Mouse (Mus musculus) splenic B cell, adult 2 months (primary cell): ENCODE results near the gene Stard8.
"Not testable (repeated sequence)": the region's sequence is repeated elsewhere in the genome, so short reads cannot be mapped to it uniquely, and the experiment has no call there.

Source experiments
- DNase-seq: peaks from one replicate; pipeline ENCODE4 v3.0.0-alpha.2; 2011; ENCODE audit warnings: low read depth, low spot score
- H3K27me3 ChIP-seq: 2 replicates; pipeline ENCODE4 v1.6.1; 2012; ENCODE audit warnings: mild to moderate bottlenecking, low read length, moderate library complexity, mixed read lengths; ENCODE audit not compliant: control insufficient read depth, poor library complexity, insufficient read depth, severe bottlenecking
- H3K36me3 ChIP-seq: 2 replicates; pipeline ENCODE4 v1.6.1; 2012; ENCODE audit warnings: mild to moderate bottlenecking, low read length, moderate library complexity, mixed read lengths; ENCODE audit not compliant: control insufficient read depth, poor library complexity, insufficient read depth, severe bottlenecking

The Stard8 gene

DNA sequence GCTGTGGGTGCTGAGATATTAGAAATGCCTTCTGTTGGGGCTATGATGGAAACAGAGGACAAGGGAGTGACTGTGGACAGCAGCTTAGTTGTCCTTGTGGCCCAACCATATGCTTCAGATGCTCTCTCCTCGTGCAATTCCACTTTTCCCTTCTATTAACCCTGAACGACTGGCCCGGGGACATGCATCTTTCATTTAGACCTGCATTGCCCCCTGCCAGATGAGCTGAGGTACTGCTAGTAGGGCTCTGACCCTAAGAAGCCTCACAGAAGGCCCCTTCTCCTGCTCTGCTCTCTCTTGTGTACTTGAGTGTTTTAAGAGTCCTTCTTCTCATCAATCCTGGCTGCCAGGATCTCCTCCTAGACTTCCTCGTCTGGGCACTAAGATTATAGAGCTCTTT, 56.1 kb downstream of the Stard8 start:
- no peak for DNase-seq
- no peaks in the 10 kb centered on the region for H3K36me3 ChIP-seq
- no peaks in the 10 kb centered on the region for H3K27me3 ChIP-seq

DNA sequence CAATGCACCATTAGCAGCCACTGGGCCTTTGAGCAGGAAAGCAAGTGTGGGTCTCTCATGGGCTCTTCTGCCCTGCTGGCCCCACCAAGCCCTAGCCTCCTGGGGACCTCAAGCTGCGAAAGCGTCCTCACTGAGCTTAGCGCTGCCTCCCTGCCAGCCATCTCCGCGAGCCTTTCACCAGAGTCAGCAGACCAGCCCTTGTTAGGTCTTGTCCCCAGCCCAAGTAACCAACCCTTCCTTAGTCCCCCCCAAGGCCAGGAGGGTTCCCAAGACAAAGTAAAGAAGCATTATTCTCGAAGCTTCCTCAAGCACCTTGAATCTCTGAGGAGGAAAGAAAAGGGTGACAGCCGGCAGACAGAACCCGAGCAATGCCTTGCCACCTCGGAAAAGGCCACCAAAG, 62.5 kb downstream of the Stard8 start:
- Histone ChIP-seq H3K27me3 (no peaks in the 10 kb centered on the region), H3K36me3 (no peaks in the 10 kb centered on the region)
- DNase-seq: no peak

DNA sequence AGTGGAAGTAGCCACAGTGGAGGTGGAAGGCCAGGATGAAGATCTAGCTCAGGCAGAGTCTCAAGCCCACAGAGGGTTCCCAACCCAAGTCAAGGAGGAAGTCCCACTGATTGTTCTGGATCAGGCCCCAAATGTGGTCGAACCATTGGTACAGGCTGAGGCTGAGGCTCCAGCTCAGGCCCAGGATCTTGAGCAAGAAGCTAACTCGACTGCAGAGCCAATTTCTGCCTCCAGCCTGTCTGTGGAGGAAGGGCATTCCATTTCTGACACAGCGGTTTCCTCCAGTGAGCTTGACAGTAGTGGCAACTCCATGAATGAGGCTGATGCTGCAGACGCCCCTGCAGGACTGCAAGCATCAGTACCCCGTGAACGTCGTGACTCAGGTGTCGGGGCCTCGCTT, 63.5 kb downstream of the Stard8 start:
- Histone ChIP-seq H3K36me3 (no peaks in the 10 kb centered on the region), H3K27me3 (no peaks in the 10 kb centered on the region)
- no peak for DNase-seq

DNA sequence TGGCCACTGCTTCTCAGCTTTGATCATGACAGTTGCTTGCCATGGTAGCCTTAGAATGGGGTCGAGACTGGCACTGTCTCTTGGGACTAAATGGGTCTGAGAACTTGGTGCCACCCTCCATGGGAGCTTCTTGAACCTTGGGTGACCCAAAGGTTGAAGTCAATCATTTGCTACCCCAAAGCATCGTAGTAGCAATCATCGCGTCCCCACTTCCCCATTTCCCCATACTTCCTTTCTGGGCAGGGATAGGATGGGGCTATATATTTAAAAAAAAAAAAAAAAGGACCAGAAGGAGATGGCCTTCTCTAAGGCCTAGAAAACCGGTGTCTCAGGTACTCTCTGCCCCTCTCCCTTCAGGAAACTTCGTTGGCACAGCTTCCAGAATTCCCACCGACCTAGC, 64.2 kb downstream of the Stard8 start:
- DNase-seq: no peak
- H3K36me3 ChIP-seq: no peaks in the 10 kb centered on the region
- no peaks in the 10 kb centered on the region for H3K27me3 ChIP-seq

DNA sequence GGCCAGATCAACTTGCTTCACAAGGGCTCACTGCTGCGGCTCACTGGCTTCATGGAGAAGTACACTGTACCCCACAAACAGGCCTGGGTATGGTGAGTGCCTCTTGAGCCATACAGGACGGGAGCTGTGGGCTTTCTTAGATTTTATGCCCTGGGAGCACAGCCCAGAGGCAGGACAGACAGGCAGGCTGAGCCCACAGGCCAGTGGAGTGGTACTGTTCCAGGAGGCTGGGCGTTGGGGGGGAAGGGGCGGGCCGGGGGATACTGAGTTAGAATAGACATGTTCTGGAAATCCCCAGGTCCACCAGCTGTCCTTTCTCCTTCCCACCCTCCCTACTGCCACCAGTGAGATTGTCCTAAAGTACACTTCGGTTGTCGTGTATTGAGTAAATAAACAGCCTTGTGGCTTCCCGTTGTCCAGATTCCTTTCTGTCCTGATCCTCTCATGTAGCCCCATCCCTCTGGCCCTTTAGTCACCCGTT, 64.7 kb downstream of the Stard8 start:
- H3K36me3 ChIP-seq: no peaks in the 10 kb centered on the region
- no peaks in the 10 kb centered on the region for H3K27me3 ChIP-seq
- DNase-seq: no peak

DNA sequence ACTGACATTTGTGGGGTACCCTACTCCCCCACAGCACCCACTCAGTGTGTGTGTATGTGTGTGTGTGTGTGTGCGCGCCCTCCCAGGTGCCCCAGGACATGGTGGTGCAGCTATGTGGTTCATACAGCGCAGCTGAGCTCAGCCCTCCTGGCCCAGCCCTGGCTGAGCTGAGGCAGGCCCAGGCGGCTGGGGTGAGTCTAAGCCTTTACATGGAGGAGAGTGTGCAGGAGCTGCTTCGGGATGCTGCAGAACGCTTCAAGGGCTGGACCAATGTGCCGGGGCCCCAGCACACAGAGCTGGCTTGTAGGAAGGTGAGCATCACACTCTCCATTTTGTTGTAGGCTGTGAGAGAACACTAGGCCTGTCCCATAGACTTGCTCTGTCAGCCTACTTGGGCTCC, 68.1 kb downstream of the Stard8 start:
- no peaks in the 10 kb centered on the region for H3K27me3 ChIP-seq

DNA sequence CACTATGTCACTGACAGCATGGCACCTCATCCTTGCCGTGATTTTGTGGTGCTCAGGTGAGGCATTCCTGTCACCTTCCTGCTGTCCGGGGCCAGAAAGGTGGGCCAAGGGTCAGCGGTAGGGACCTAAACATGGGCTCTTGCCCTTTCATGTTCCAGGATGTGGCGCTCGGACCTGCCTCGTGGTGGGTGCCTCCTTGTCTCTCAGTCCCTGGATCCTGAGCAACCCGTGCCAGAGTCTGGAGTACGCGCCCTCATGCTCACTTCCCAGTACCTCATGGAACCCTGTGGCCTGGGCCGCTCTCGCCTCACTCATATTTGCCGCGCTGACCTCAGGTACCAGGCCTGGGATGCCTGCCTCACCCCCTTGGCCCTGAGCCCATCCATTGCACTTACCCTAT, 69.5 kb downstream of the Stard8 start:
- Histone ChIP-seq H3K27me3 (no peaks in the 10 kb centered on the region), H3K36me3 (no peaks in the 10 kb centered on the region)
- DNase-seq: no peak

More for the DNA sequence above, 68.1 kb downstream of the Stard8 start:
- no peaks in the 10 kb centered on the region for H3K36me3 ChIP-seq
- no peak for DNase-seq

DNA sequence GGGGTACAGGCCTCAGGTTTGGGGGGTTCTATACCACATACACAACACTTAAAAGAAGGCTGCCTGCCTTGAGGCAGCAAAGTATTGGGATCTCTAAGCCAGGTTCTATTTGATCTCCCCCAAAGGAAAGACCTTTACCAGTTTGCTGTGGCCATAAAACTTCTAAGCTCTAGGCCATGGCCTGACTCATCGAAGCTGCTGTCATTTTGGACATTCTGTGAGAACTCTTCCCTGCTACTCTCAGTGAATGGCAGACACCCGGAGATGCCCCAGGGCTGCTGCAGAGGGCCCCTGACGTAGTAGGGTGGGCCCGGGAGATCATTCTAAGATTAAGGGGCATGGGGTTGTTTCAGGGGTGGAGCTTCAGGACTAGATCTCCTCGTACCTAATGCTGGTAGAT, 72.1 kb downstream of the Stard8 start:
- H3K36me3 ChIP-seq: no peaks in the 10 kb centered on the region
- DNase-seq: no peak
- H3K27me3 ChIP-seq: no peaks in the 10 kb centered on the region

DNA sequence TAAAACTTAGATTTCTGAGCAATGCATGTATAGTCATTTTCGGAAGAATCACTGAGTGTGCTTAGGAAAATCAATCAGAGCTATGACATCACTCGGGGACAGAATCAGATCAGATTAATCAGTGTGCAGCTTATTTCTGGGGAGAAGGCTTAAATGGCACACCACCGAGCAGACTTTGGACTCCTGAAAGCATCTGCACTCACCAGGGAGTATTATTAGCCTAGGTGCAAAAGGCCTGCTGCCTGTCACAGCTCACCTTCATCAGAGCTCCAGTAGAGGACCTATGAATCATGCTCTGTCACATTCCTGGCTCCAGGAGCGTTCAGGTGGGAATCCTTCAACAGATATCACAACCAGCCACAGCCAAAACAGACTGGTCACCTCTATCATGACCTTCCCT, 73.4 kb downstream of the Stard8 start:
- no peak for DNase-seq
- no peaks in the 10 kb centered on the region for H3K27me3 ChIP-seq
- no peaks in the 10 kb centered on the region for H3K36me3 ChIP-seq

DNA sequence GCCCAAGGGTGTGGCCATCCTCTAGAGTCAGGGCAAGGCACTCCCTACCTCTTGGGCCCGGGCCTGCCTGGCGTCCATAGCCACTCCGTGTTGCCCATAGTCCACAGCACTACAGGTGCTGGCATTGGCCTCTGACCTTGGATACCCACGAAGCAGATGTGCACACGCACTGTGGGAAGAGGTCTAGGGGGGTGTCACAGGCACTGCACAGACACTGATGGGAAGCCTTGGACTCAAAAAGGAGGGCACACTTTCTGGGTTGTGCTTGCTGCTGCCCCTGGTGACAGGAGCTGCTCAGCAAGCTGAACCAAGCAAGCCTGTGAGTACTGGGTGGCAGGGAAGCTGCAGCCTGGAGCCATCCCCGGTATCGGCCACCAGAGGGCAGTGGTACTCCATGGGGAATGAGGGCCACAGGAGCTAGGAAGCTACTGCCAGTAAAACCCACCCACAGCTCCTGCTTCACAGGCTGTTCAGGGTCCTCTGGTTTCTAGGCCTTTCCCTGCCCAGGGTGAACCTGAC, 75.4 kb downstream of the Stard8 start:
- H3K27me3 ChIP-seq, DNase-seq, H3K36me3 ChIP-seq: not testable (repeated sequence)

DNA sequence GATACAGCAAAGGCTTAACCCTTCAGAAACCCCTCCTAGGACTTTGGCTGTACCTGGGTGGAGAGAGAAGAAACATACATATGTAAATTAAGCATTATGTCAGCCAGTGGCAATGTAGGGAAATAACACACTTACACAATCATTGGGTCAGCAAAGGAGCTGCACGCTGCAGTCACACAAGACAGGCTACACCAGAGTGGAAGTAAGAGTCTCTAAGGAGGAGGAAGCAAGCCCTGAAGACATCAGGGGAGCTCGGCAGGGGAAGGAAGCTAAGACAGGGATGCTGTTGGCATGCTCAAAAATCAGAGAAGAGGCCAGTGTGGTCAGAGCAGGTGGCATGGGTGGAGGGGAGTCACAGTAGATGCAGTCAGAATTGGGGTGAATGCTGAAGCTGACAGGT, 89.7 kb downstream of the Stard8 start:
- Histone ChIP-seq H3K36me3 (no peaks in the 10 kb centered on the region), H3K27me3 (no peaks in the 10 kb centered on the region)
- DNase-seq: no peak

DNA sequence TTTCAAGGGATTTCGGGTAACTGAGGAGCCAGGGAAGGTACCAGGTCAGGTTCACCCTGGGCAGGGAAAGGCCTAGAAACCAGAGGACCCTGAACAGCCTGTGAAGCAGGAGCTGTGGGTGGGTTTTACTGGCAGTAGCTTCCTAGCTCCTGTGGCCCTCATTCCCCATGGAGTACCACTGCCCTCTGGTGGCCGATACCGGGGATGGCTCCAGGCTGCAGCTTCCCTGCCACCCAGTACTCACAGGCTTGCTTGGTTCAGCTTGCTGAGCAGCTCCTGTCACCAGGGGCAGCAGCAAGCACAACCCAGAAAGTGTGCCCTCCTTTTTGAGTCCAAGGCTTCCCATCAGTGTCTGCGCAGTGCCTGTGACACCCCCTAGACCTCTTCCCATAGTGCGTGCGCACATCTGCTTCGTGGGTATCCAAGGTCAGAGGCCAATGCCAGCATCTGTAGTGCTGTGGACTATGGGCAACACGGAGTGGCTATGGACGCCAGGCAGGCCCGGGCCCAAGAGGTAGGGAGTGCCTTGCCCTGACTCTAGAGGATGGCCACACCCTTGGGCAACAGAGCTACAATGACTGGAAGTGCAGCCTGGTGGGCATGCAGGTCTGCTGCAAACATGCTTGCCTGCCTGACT, 108.2 kb downstream of the Stard8 start:
- H3K36me3 ChIP-seq, H3K27me3 ChIP-seq, DNase-seq: not testable (repeated sequence)

DNA sequence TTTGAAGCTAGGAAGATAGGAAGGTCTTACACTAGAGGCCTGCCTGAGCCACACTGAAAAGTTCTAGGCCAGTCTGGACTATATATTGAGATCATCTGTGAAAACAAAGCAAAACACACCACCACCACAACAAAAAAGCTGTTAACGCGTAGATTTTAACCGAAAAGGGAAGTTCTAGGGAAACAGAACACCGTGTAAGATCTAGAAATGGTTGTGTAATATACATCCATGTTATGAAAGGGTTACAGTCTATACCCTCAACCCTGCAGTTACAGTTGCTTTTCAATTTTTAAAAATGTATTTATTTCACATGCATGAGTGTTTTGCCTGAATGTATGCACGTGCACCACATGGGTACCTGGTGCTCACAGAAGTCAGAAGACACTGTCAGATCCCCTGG, 116.5 kb downstream of the Stard8 start:
- no peaks in the 10 kb centered on the region for H3K36me3 ChIP-seq
- DNase-seq: no peak
- H3K27me3 ChIP-seq: no peaks in the 10 kb centered on the region
